ENCODE assay signal across 8 mouse cellular contexts in the genomic region with DNA sequence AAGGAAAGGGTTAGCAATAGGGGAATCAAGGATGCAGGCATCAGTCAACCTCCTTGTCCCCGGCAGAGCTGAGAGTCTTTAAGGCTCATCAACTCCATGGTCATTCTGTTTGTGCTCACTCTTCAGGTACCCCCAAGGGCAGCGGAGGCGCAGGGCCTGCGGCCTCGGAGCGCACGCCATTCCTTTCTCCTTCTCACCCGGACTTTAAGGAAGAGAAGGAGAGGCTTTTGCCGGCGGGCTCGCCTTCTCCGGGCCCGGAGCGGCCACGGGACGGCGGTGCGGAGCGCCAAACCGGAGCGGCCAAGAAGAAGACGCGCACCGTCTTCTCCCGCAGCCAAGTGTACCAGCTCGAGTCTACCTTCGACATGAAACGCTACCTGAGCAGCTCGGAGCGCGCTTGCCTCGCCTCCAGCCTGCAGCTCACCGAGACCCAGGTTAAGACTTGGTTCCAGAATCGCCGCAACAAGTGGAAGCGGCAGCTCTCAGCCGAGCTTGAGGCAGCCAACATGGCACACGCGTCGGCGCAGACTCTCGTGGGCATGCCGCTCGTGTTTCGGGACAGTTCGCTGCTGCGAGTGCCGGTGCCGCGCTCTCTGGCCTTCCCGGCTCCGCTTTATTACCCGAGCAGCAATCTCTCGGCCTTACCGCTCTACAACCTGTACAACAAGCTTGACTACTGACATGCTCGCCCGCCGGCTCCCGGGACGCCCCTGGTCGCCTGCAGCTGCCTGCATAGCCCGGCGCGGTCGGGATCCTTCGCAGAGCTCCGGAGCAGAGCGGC. TPM values are rescaled to one million over a fixed set of nuclear protein-coding genes. Genes with fewer than 3 reads are reported as not detected.
DNase-seq lines count a peak whose midpoint lies in the region; ATAC-seq lines count a peak whose summit lies in the region.

No protein-coding gene starts in this region.

- H3K4me3 ChIP-seq in hindbrain, embryonic 14.5 days (replicated peaks; ENCODE audit: low read length): peak overlapping the region; percentile 25

- H3K9me3 ChIP-seq in hindbrain, embryonic 14.5 days (ENCODE audit: control insufficient read depth, low read length): no peaks in the 10 kb centered on the region

- H3K36me3 ChIP-seq in hindbrain, embryonic 14.5 days (replicated peaks; ENCODE audit: control insufficient read depth, insufficient read depth): no peaks in the 10 kb centered on the region

- WGBS in hindbrain, embryonic 14.5 days: under 1% methylated on average over 68 of the region's 68 CpGs

- no peaks in the 10 kb centered on the region; the same call in 1 of the 2 replicates for H3K4me1 ChIP-seq in hindbrain, embryonic 14.5 days (replicated peaks; ENCODE audit: control insufficient read depth, insufficient read depth, low read length)

- peaks cover 87% of the 10 kb centered on the region for H3K27me3 ChIP-seq in hindbrain, embryonic 14.5 days (ENCODE audit: control insufficient read depth, insufficient read depth, low read length)

- DNase-seq in cerebellum, adult 8-10 months: peak; percentile 35
- DNase-seq in cerebellum, adult 9-11 months: no peak
- peak; percentile 38 for DNase-seq in thymus, postnatal 25 days
- DNase-seq in thymus, postnatal 0 days (ENCODE audit: low spot score): no peak
- DNase-seq in hindbrain, embryonic 14.5 days (ENCODE audit: low spot score): no peak
- DNase-seq in lung, postnatal 4 days: peak; percentile 33 to 36
- DNase-seq in adipocyte (ENCODE audit: low spot score): no peak
- DNase-seq in left cerebral cortex, postnatal 14 days (ENCODE audit: low spot score in 2 of 2): no peak

- no peak overlapping the region; the same call in 1 of the 2 replicates for H3K27ac ChIP-seq in hindbrain, embryonic 14.5 days

- 0 out of 2 replicates have a peak overlapping the region, but pooled peaks have one; percentile 33 for H3K9ac ChIP-seq in hindbrain, embryonic 14.5 days

- intact Hi-C loops in left cerebral cortex, postnatal 14 days (cut with DNase I): loop anchor here (2.0 kb wide), 1 partner anchor 15 kb away; no protein-coding TSS in a partner anchor

- no peak for ATAC-seq in hindbrain, embryonic 14.5 days (ENCODE audit: low FRiP score)

- H3K4me2 ChIP-seq in hindbrain, embryonic 14.5 days (replicated peaks): peak overlapping the region; percentile 0

RNA-seq across cellular contexts. Expression of a gene that starts 4.5 kb away (rescaled TPM):
- 273 and 284 TPM in 2 replicates for polyA plus RNA-seq in thymus, postnatal 0 days (2015; fragmentation: Nextera tagmentation; extraction: Ambion mirVana)
- polyA plus RNA-seq in hindbrain, embryonic 14.5 days (2014; fragmentation: Nextera tagmentation; extraction: Ambion mirVana): 157 and 158 TPM in 2 replicates
- total RNA-seq in left cerebral cortex, postnatal 14 days (2021): 10 to 100 TPM; 55.4 to 56.8 TPM

RNA-seq across cellular contexts. Expression of a gene that starts 6.9 kb away (rescaled TPM):
- 0.08 TPM in 1 of 2 replicates, not detected in the other for polyA plus RNA-seq in thymus, postnatal 0 days (2015; fragmentation: Nextera tagmentation; extraction: Ambion mirVana)
- polyA plus RNA-seq in hindbrain, embryonic 14.5 days (2014; fragmentation: Nextera tagmentation; extraction: Ambion mirVana): 1.3 and 1.9 TPM in 2 replicates
- not detected for total RNA-seq in left cerebral cortex, postnatal 14 days (2021)

RNA-seq across cellular contexts. Expression of a gene that starts 12.8 kb away (rescaled TPM):
- not detected in 2 replicates for polyA plus RNA-seq in thymus, postnatal 0 days (2015; fragmentation: Nextera tagmentation; extraction: Ambion mirVana)
- 1.5 and 1.8 TPM in 2 replicates for polyA plus RNA-seq in hindbrain, embryonic 14.5 days (2014; fragmentation: Nextera tagmentation; extraction: Ambion mirVana)
- not detected for total RNA-seq in left cerebral cortex, postnatal 14 days (2021)

Comparison
In these comparisons a context has a peak if more than half of its experiments do, and no peak if none do; other contexts are left out.
1. DNase-seq: peak in cerebellum, adult 8-10 months (single experiment), thymus, postnatal 25 days (single experiment) and lung, postnatal 4 days (2 of 2); none in cerebellum, adult 9-11 months (single experiment), thymus, postnatal 0 days (single experiment), hindbrain, embryonic 14.5 days (single experiment), adipocyte (single experiment) and left cerebral cortex, postnatal 14 days (0 of 2).